Mouse (Mus musculus): ENCODE measurements around the gene Snurf. TPM values are rescaled to one million over a fixed set of nuclear protein-coding genes. Genes with fewer than 3 reads are reported as not detected.

The Snurf gene
- polyA plus RNA-seq (2014; fragmentation: Illumina TruSeq; extraction: RNeasy Lipid Tissue Mini Kit (QIAGEN cat#74804); ENCODE audit: low read depth, low replicate concordance): not detected

GRCm38 (mm10) chr7:60004606-60005330, at the start of gene Snurf, which contains the start of gene Gm38393:
Gene Snurf, minus strand, starts transcription at chr7:60005049.
Gene Gm38393, minus strand, starts transcription at chr7:60005064.

Other genes with a start within 250 kb of the Snurf start
- 8.6 TPM for gene Gm38393, start within 50 bp of the Snurf start, polyA plus RNA-seq (2014; fragmentation: Illumina TruSeq; extraction: RNeasy Lipid Tissue Mini Kit (QIAGEN cat#74804); ENCODE audit: low read depth, low replicate concordance)
- gene Snrpn, start 135.2 kb upstream of the Snurf start, polyA plus RNA-seq (2014; fragmentation: Illumina TruSeq; extraction: RNeasy Lipid Tissue Mini Kit (QIAGEN cat#74804); ENCODE audit: low read depth, low replicate concordance): 23.6 TPM

All from sigmoid colon, adult 10 weeks (tissue).